Mouse (Mus musculus) heart, postnatal 10 days (tissue): ENCODE data around the gene Bet1l. TPM values are rescaled to one million over a fixed set of nuclear protein-coding genes. Genes with fewer than 3 reads are reported as not detected.

Experiments used
- DNase-seq, 2 experiments: peaks; one replicate each; pipeline ENCODE4 v3.0.0; 2021
- intact Hi-C: fragments of 180-260 bp; cut with DNase I; formaldehyde crosslinking; loops from one replicate; pipeline ENCODE4 v1.15.1; 2025
- total RNA-seq, 2 experiments: library from RNA; stranded (reverse); gene quantifications; 2 replicates each; pipeline ENCODE4 v1.2.3; 2021

The Bet1l gene
- total RNA-seq, 2 experiments from 2014 or later: 13.1 to 15.9 TPM

DNA sequence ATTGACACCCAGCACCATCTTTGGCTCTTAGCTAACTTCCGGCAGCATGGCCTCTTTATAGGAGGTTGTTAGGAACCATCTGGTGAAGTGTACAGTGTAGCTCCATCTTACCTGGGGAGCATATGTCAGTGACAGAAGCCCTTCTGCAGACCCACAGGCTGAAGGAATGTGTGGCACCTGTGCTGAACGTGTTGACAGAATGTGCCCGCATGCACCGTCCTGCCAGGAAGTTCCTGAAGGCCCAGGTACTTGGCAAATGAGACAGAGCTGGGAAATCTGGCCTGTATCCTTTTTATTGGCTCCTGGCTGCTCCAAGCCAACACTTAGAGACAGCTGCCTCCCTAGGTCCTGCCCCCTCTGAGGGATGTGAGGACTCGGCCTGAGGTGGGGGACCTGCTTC is 3.4 kb upstream of the Bet1l start:
- intact Hi-C loops: no loop called here
- DNase-seq: no peak

DNA sequence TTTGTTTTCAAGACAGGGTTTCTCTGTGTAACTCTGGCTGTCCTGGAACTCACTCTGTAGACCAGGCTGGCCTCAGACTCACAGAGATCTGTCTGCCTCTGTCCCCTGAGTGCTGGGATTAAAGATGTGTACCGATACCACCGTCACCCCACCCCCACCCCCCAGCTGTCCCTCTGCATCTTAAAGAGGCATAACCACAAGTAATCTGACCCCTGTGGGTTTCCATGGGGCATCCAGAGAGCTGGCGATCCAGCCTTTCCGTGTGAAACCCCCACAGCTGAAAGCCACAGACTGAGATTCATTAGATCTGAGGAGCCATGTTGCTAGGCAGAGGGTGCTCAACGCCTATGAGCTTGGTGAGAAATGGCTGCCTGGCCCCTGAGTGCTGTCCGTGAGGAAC is 2.6 kb upstream of the Bet1l start:
- DNase-seq: no peak
- intact Hi-C loops: loop anchor here (5.0 kb wide), 3 partner anchors 92 to 332 kb away; partner anchors contain the start of genes Hras, Ifitm5, Lrrc56 and Rnh1

DNA sequence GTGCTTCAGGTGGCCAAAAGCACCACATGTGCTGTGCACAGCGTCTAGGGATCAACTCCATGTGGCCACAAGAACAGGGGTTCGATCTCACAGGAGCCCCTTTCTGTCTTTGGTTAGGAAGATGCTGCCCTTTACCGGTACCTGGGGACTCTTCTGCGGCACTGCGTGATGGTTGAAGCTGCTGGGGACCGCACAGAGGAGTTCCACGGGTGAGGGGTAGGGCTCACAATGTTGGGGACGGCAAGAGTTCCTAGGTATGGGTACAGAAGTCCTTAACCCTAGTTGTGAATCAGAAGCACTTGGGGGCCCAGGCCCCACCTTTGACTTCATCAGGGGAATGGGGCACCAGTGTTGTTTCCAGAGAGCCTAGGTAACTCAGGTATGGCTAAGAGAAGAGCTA is 1.4 kb upstream of the Bet1l start:
- no peak for DNase-seq
- intact Hi-C loops: loop anchor here (5.0 kb wide), 3 partner anchors 94 to 334 kb away; partner anchors contain the start of genes Hras, Ifitm5, Lrrc56 and Rnh1

DNA sequence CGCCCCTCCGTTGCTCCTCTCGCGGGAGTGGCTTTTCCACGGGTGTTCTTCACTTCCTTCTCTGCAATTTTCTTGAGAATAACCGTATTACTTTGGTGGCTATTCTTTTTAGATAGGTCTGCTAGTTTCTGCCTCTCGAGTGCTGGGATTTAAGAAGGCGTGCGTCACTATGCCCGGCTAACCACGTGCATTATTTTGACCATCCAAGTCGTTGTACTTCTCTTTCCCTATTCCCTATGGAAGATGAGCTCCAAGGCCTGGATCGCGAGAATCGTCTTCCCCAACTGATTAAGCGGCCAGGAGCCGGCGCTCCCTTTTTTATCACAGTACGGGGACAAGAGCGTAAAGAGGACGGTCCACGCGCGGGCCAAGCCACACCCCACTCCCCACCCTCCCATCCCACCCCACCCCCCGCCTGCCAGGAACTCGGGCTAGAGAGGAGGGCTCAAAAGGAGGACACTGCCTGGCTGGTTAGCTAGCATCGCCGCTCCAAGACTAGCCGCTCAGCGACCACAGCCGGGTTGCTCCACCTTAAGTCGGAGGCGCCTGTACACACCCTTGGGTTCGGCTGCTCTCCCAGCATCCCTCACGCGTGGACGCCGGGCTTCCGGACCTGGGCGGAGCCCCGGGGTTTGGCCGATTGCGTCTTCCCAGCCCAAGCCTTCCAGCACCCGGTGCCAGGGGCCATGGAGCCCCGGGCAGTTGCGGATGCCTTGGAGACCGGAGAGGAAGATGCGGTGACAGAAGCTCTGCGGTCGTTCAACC is 410 bp downstream of the Bet1l start, which contains the start of gene Ric8a:
Ric8a (plus strand) TSS at position 173 of the 765 bp plus-strand sequence.
- peak; percentile 93 to 94 for DNase-seq
- intact Hi-C loops: loop anchor here (1.0 to 5.0 kb wide), 4 partner anchors 24 to 335 kb away; partner anchors contain the start of genes Hras, Ifitm5, Lrrc56 and Psmd13

DNA sequence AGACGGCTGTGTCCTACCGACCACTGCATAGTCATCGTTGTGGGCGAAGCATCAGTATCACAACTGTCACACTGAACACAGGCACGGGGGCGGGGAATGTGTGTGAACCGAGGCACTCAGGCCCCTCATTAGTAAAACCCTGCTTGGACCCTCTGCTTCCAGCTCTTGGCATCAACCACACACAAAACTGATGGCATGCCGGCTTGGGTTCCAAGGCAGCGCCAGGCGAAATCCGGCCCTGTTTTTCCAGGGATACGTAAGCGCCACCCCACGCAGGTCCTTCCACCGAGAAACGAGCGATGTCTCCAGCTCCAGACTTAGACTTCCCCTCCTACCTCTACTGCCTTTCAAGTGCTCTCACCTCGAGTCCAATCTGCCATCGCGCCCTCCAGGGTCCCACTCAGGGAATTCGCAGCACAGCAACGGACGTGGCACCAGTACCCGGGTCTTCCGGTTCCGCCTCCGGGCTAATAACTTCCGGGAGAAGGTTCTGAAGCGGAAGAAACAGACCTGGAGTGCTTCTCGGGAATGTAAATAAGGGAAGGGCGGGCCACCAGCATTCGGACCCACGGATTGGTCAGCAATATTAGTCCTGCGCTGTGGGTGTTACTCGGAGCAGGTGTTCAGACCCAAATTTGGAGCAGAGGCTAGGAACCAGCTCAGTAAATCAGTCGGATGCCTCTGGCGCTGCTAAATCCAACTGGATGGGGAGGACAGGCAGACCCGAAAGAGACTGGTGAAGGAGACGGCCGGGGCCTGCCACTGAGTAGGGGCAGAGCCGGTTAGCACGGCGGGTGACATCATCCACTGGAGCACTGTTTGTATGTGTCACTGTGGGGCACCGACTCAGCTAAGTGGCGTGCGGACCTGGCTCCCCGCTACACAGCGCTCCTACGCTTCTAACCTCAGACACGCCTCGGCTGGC is 1.3 kb downstream of the Bet1l start, which contains the start of gene Gm45785:
Gm45785 (minus strand) TSS at position 472 of the 925 bp plus-strand sequence.
- intact Hi-C loops: loop anchor here (5.0 kb wide), 3 partner anchors 96 to 336 kb away; partner anchors contain the start of genes Hras, Ifitm5, Lrrc56 and Rnh1
- DNase-seq: peak; percentile 90 to 91

DNA sequence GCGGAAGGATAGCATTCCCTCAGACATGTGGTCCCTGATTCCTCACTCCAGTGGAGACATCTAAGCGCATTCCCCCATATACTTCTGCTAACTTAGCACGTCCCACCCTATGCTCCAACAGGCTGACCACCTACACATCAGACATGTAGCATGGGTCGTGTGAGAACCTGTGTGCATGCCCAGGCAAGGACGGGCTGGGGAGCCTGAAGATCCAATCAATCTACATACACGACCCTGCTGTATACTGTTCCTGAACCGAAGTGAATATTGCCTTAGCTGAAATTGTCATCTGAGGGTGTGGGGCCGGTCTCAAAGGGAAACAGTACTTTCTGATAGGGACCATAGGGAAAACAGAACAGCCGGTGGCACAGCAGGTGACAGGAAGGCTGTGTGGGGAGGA is 2.2 kb downstream of the Bet1l start:
- DNase-seq: no peak
- intact Hi-C loops: loop anchor here (5.0 kb wide), 3 partner anchors 97 to 337 kb away; partner anchors contain the start of genes Hras, Ifitm5, Lrrc56 and Rnh1

DNA sequence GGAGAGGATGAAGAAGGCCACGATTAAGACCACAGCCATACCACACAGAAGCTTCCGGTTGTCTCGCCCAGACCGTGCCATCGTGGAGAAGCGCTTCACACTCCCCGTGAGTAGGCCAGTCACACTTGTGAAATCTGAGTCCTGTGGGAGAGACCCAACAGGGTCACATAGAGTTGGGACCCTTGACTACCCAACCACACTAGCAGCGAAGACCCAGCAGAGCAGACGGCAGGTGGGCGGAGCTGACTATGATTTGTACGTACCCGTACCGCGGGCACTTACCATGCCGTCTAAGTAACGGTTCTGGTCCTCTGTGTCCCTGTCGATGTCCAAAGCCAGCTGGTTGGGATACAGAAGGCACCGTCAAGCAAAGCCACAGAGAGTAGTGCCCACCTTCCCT is 2.9 kb downstream of the Bet1l start:
- DNase-seq: no peak
- intact Hi-C loops: no loop called here

DNA sequence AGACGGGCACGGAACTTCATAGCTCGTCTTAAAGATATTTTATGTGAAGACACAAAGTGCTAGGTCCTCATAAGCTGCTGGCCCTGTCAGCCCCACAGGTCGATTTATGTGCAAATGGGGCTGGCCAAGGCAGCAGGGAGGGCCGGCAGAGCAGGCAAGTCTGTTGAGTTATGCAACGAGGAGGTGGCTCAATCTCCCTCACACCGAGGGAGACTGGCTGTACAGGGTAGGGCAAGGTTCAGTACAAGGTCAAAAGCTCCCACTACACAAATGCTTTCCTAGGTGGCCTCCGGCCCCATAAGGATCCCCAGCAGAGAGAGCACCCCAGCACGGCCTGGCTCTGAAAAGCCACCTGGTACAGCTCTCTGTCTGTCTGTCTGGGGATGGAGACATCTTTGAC is 4.0 kb downstream of the Bet1l start:
- no peak for DNase-seq
- intact Hi-C loops: no loop called here

DNA sequence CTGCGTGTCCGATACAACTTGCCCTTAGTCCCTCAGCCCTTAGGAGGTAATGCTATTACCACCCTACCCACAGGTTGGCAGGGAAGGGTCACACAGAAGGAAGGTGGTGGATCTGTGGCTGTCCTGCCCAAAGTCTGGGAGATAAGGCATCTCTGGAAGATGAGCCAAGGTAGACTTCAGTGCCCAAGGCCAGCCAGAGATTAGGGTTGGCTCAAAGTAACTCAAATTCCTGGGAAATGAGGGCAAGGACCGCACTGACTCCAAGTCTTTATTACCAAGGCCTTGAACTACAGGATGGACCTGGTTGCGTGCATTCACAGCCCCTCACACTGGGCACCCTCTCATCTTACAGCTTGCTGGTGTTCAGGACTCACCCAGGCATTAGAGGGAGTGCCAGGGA is 5.5 kb downstream of the Bet1l start:
- DNase-seq: no peak

DNA sequence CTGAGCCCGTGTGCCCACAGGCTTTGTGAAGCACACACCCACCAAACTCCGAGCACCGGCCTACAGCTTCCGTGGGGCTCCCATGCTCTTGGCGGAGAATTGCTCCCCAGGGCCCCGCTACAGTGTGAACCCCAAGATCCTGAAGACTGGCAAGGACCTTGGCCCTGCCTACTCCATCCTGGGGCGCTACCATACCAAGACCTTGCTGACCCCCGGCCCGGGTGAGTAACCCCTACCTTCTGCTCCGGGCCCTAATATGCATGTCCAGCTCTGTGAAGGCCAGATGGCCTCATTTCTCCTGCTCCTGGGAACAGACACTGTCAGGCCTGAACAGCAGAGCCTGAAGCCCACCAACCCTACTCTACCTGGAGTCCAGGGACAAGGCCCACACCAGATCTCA is 8.8 kb downstream of the Bet1l start:
- intact Hi-C loops: no loop called here
- no peak for DNase-seq

More for the DNA sequence above, 5.5 kb downstream of the Bet1l start:
- intact Hi-C loops: no loop called here

DNA sequence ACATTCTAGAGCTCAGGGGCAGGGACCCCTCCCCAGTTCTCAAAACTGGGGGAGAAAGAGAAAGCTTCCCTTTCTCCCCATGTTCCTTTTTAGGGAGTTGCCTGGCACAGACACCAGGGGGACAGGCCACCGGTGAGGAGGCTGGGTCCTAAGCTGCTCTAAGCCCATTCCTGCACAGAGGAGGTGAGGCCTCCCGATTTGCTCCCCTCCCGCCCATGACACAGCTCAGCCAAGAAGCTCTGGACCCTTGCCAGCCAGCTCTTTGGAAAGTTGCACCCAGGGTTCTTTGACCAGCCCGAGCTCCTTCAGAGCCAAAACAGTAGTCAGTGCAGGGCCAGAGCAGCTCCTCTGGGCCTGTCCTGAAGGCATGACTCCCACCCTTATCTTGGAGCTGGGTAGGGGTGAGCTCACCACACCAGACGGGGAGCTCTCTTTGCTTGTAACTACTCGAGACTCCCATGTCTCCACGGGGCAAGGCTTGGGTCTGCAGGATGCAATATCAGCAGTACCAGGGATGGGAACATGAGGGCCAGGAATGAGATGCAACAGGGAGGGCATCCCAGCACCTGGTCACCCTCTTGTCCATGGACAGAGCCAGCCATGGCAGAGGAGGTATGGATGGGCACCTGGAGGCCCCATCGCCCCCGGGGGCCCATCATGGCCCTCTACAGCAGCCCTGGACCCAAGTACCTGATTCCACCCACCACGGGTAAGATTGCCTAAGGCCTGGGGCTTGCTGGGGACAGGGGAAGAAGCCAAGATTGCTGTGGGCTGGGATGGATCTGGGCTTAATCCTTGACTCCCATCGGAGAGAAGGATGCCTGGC is 9.4 kb downstream of the Bet1l start, which contains the start of gene Odf3:
Odf3 (plus strand) TSS at position 51 of the 826 bp plus-strand sequence.
- intact Hi-C loops: no loop called here
- DNase-seq: peak; percentile 31 to 37

DNA sequence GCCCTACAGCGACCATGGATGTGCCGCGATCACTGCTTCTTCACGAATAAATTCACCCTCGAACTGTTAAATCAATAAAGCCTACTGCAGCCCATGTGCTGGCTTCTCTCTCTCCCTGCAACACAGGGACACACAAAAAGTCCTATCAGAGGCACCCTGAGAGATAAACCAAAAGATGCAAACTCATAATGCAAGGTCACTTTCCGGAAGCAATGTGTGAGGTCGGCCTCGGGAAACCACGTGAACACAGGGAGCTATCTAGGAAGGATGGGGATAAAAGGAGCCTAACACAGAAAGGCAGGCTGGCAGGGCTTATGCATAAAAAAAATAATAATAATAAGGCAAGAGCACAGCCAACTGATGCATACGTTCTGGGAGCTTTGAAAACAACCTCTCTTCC is 10.7 kb downstream of the Bet1l start:
- no peak for DNase-seq
- intact Hi-C loops: no loop called here

DNA sequence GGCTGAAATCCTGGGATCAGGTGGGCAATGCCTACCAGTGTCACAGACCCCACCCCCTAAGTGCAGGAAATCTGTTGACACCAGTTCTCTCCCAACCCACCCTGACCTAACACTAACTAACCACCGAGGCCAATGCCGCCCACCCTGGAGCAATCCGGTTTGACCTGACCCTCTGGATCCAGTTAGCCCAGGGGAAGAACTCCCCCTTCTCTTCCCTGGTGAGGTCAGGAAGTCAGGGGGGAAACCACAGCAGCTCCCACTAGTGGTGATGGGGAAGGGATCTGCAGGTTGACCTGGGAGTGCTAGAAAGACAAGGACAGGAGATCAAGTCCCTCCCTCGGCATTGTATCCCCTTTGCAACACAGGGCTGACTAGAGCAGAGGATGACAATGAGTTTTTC is 11.7 kb downstream of the Bet1l start:
- no peak for DNase-seq
- intact Hi-C loops: loop anchor here (2.0 kb wide), 1 partner anchor 203 kb away; no protein-coding TSS in a partner anchor

DNA sequence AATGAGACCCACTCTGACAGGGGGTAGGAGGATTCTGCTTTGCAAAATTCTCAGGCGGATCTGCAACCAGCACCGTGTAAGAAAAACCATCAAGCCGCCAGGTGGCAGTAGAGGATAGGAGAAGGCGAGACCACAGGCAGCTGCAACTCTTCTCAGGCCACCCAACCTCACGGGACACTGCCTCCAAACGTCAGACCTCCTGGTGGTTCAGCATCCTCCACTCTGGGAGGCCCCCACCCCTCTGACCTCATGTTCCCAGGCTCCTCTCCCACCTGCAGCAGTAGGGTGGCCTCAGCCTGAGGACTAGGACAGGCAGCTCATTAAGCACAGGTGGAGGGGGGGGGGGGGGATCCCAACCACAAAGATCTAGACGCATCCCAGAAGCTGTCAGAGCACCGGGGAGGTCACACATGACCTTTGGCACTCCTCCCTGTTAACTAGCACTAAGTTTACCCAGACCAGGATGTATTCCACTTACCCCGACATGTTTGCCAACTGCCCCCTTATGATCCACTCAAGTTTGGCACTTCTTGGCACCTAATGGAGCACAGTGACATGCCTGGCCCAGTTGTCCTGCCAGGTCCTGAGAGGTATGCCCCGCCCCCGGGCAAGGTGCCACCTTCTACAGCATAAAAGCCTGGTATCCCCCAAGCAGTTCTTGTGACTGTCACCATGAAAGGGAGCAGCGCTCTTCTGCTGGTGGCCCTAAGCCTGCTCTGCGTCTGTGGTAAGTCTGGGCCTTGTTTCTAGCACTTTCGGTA is 12.3 kb downstream of the Bet1l start, which contains the start of gene Scgb1c1:
Scgb1c1 (plus strand) TSS at position 643 of the 761 bp plus-strand sequence.
- DNase-seq: peak; percentile 92 to 98
- intact Hi-C loops: loop anchor here (1.0 to 5.0 kb wide), 3 partner anchors 58 to 222 kb away; no protein-coding TSS in a partner anchor

DNA sequence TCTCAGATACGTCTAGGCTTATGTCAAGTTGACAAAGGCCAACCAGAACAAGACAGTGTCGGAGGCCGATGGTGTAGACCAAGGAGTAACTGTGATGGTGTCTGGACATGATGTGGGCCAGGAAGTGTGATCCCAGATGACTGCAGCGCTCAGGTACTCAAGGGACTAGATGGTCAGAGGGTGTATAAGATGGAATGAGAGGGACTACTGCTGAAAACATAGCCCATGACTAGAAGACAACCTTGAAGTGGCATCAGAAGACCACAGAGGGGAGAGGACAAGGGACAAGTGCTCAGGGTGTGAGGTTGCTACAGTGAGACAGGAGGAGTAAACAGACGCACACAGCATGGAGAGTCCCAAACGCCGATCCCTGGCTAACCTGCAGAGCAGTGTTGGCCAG is 13.6 kb downstream of the Bet1l start:
- intact Hi-C loops: loop anchor here (1.0 to 5.0 kb wide), 3 partner anchors 59 to 223 kb away; no protein-coding TSS in a partner anchor
- DNase-seq: no peak

DNA sequence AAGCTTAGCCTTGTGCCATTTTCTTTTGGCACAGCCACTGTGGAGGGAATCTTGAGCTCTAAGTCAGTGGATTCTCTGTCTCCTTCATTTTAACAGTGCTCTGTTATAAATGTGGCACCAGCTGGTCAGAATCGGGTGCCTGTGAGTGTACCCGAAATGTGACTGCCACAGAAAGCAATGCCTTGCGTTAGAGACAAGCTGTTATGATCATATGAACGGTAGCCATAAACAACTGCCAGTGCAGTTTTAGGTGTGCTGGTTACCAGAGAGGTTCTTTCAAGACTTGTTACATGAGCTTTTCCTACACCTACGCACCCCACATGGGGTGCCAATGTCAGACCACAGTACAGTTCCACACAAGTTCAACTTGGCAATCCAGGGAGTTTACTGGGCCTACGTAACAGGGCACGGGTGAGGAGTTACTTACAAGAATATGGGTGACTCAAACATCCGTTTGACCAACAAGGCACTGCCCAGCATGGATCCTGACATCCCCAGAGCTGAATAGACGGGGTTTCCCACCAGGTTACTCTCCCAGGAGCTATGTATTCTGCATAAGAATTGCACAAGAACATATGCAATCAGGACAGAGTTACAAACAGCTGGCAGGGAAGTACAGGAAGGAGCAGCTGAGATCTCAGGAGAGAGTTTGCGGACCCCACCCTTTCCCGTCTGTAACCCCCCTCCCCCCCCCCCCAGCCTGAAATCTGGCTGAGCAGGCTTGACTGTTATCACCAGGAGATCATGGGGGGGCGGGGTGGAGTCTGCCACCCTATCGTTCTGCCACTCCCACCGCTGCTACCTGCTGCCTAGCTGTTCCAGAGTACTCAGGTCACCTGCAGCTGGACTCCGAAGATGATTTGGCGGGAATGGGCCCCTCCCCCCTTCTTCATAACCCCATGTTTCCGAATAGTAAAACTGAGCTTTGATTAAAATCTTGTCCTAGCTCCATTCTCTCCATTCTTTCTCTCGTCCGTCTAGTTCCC is 16.3 kb downstream of the Bet1l start:
- intact Hi-C loops: loop anchor here (5.0 kb wide), 1 partner anchor 226 kb away; no protein-coding TSS in a partner anchor
- DNase-seq: no peak

DNA sequence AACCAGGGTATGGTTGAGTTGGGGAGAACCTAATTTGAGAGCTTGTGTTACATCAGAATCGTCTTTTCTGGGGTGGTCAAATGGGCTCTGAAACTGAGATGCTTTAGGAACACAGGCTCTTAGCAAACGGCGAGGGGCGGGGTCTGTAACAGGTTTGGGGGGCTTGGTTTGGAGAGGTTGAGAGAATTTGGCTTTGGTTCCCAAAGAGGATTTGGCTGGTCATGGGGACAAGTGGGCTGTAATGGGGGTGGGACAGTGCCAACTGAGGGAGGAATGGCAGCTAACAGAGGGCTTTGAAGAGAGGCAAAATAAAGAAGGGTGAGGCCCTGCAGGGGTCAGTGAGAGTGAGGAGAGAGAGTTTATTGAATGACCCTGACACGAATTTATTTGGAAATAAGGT is 17.8 kb downstream of the Bet1l start:
- intact Hi-C loops: no loop called here
- DNase-seq: no peak
